9 mouse cellular contexts compared by ENCODE assay signal in genomic region chr13:11268673-11269340, GRCm38 (mm10).
DNase-seq lines count a peak whose midpoint lies in the region; ATAC-seq lines count a peak whose summit lies in the region.
"Had no signal": no experiment of that assay in that cellular context is flagged by ENCODE, and none has a peak within 500 bp of the region (broad histone marks: within the 10 kb centered on the region; RNA-seq: fewer than 3 reads in every experiment).

No protein-coding gene starts in this region.

- H3K36me3 ChIP-seq in hindbrain, embryonic 16.5 days (ENCODE audit: control insufficient read depth, insufficient read depth, low read length): no peaks in the 10 kb centered on the region
- no peaks in the 10 kb centered on the region for H3K36me3 ChIP-seq in hindbrain, embryonic 13.5 days
- no peaks in the 10 kb centered on the region for H3K36me3 ChIP-seq in forebrain, embryonic 16.5 days (ENCODE audit: control insufficient read depth, insufficient read depth)
- H3K36me3 ChIP-seq in midbrain, embryonic 16.5 days (ENCODE audit: control insufficient read depth, insufficient read depth, low read length): no peaks in the 10 kb centered on the region

- no peak overlapping the region for H3K27ac ChIP-seq in hindbrain, embryonic 16.5 days (ENCODE audit: low read depth, low read length)
- H3K27ac ChIP-seq in hindbrain, embryonic 13.5 days: no peak overlapping the region
- no peak overlapping the region for H3K27ac ChIP-seq in forebrain, embryonic 16.5 days (ENCODE audit: low read length)
- no peak overlapping the region for H3K27ac ChIP-seq in midbrain, embryonic 16.5 days (ENCODE audit: low read length)
- H3K27ac ChIP-seq: macrophage had no signal

- H3K27me3 ChIP-seq in hindbrain, embryonic 16.5 days (replicated peaks; ENCODE audit: control insufficient read depth, insufficient read depth, low read length): no peaks in the 10 kb centered on the region
- no peaks in the 10 kb centered on the region for H3K27me3 ChIP-seq in hindbrain, embryonic 13.5 days
- no peaks in the 10 kb centered on the region for H3K27me3 ChIP-seq in forebrain, embryonic 16.5 days (replicated peaks; ENCODE audit: control insufficient read depth, insufficient read depth, low read length)
- H3K27me3 ChIP-seq in midbrain, embryonic 16.5 days (ENCODE audit: control insufficient read depth, insufficient read depth, low read depth, low read length): no peaks in the 10 kb centered on the region

- ATAC-seq in hindbrain, embryonic 16.5 days: peak; percentile 93
- ATAC-seq in hindbrain, embryonic 13.5 days (ENCODE audit: low FRiP score): no peak
- ATAC-seq in forebrain, embryonic 16.5 days: peak; percentile 93
- ATAC-seq in midbrain, embryonic 16.5 days: no peak

- 57% methylated on average over 5 of the region's 5 CpGs for WGBS in hindbrain, embryonic 16.5 days
- WGBS in hindbrain, embryonic 13.5 days: 79% methylated on average over 5 of the region's 5 CpGs
- 48% methylated on average over 5 of the region's 5 CpGs for WGBS in forebrain, embryonic 16.5 days
- WGBS in midbrain, embryonic 16.5 days: 80% methylated on average over 5 of the region's 5 CpGs

- no peaks in the 10 kb centered on the region for H3K9me3 ChIP-seq in hindbrain, embryonic 16.5 days (ENCODE audit: control insufficient read depth, low read length)
- H3K9me3 ChIP-seq in hindbrain, embryonic 13.5 days: no peaks in the 10 kb centered on the region
- no peaks in the 10 kb centered on the region for H3K9me3 ChIP-seq in forebrain, embryonic 16.5 days (ENCODE audit: control insufficient read depth, low read length)
- H3K9me3 ChIP-seq in midbrain, embryonic 16.5 days (replicated peaks; ENCODE audit: control insufficient read depth, low read length, poor library complexity, severe bottlenecking): no peaks in the 10 kb centered on the region

- peak; percentile 64 for DNase-seq in brain, embryonic 18.5 days (ENCODE audit: low read depth, low spot score)
- DNase-seq in layer of hippocampus, adult 9-11 months: peak; percentile 68
- DNase-seq in spleen, postnatal 36 days (ENCODE audit: low spot score in 2 of 2): no peak
- DNase-seq in lung, postnatal 36 days: no peak

- H3K4me2 ChIP-seq in hindbrain, embryonic 16.5 days (ENCODE audit: low read length): no peak overlapping the region
- no peak overlapping the region for H3K4me2 ChIP-seq in hindbrain, embryonic 13.5 days
- no peak overlapping the region for H3K4me2 ChIP-seq in forebrain, embryonic 16.5 days (ENCODE audit: low read length)
- no peak overlapping the region for H3K4me2 ChIP-seq in midbrain, embryonic 16.5 days (ENCODE audit: low read length)

- H3K4me1 ChIP-seq in hindbrain, embryonic 16.5 days (ENCODE audit: control insufficient read depth, insufficient read depth, low read depth, low read length): no peaks in the 10 kb centered on the region
- no peaks in the 10 kb centered on the region for H3K4me1 ChIP-seq in hindbrain, embryonic 13.5 days (replicated peaks)
- H3K4me1 ChIP-seq in forebrain, embryonic 16.5 days (replicated peaks; ENCODE audit: control insufficient read depth, insufficient read depth, low read length): peaks cover 10% of the 10 kb centered on the region
- no peaks in the 10 kb centered on the region for H3K4me1 ChIP-seq in midbrain, embryonic 16.5 days (ENCODE audit: control insufficient read depth, insufficient read depth, low read length)

- H3K9ac ChIP-seq in hindbrain, embryonic 16.5 days (ENCODE audit: low read depth, low read length): no peak overlapping the region
- no peak overlapping the region for H3K9ac ChIP-seq in hindbrain, embryonic 13.5 days
- no peak overlapping the region for H3K9ac ChIP-seq in forebrain, embryonic 16.5 days (replicated peaks; ENCODE audit: low read depth, low read length)
- no peak overlapping the region for H3K9ac ChIP-seq in midbrain, embryonic 16.5 days (ENCODE audit: low read depth, low read length)

- H3K4me3 ChIP-seq in hindbrain, embryonic 16.5 days (ENCODE audit: low read length): no peak overlapping the region
- no peak overlapping the region for H3K4me3 ChIP-seq in hindbrain, embryonic 13.5 days
- H3K4me3 ChIP-seq in forebrain, embryonic 16.5 days (replicated peaks; ENCODE audit: low read length): no peak overlapping the region
- no peak overlapping the region for H3K4me3 ChIP-seq in midbrain, embryonic 16.5 days (ENCODE audit: low read depth, low read length)

Comparison
In these comparisons a context has a peak if more than half of its experiments do, and no peak if none do; other contexts are left out.
1. ATAC-seq: peak in hindbrain, embryonic 16.5 days (single experiment) and forebrain, embryonic 16.5 days (single experiment); none in hindbrain, embryonic 13.5 days (single experiment) and midbrain, embryonic 16.5 days (single experiment).
2. DNase-seq: peak in brain, embryonic 18.5 days (single experiment) and layer of hippocampus, adult 9-11 months (single experiment); none in spleen, postnatal 36 days (0 of 2) and lung, postnatal 36 days (single experiment).